10 mouse cellular contexts compared by ENCODE assay signal in the genomic region with DNA sequence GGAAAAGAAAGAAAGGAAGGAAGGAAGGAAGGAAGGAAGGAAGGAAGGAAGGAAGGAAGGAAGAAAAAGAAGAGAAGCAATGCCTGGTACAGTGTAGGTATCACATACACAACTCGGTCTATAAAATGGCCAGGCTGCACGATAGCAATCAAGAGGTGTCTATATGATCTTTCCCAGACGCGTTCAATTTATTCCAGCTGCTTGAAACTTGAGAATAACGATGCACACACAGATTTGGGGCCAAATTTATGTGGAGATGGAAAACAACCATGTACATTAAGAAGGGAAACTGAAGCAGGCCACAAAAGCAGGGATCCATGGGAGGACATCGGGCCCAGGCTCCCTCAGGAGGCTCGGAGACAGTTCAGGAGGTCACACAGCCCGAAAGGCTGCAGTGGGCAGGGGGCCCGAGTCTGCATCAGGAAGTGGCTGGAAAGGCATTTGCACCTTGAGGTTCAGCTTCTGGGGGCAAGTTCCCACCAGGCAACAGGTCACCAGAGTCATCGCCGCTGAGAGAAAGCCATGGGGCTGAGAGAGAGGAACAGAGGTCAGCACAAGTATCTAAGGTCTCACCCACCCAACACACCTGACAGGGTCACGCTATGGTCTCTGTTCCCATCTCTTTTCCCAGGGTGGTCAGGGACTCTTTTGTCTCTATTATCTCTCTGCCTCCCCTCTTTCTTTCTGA. TPM values are rescaled to one million over a fixed set of nuclear protein-coding genes. Genes with fewer than 3 reads are reported as not detected.
A peak's percentile ranks its signal among the peaks of the same experiment; 100 is the strongest.
DNase-seq lines count a peak whose midpoint lies in the region; ATAC-seq and TF ChIP-seq lines count a peak whose summit lies in the region.
"Had no signal": no experiment of that assay in that cellular context is flagged by ENCODE, and none has a peak within 500 bp of the region (broad histone marks: within the 10 kb centered on the region; RNA-seq: fewer than 3 reads in every experiment).

No protein-coding gene starts in this region.

- no peak for TF ChIP-seq POLR2A in heart, adult 2 months (IDR thresholded peaks at IDR 0.05; ENCODE audit: insufficient read depth, low read depth, low read length)

- TF ChIP-seq EP300 in heart, adult 2 months (IDR thresholded peaks at IDR 0.05; ENCODE audit: insufficient read depth, low read depth, low read length), result no peak

- H3K27me3 ChIP-seq in heart, embryonic 11.5 days (ENCODE audit: control insufficient read depth, insufficient read depth, low read length), result no peaks in the 10 kb centered on the region
- H3K27me3 ChIP-seq in heart, adult 2 months (ENCODE audit: control insufficient read depth, insufficient read depth, low read length), result no peaks in the 10 kb centered on the region
- no peaks in the 10 kb centered on the region for H3K27me3 ChIP-seq in lung, embryonic 15.5 days
- H3K27me3 ChIP-seq in embryonic facial prominence, embryonic 14.5 days (replicated peaks; ENCODE audit: control insufficient read depth, insufficient read depth, low read length), result no peaks in the 10 kb centered on the region
- no peaks in the 10 kb centered on the region for H3K27me3 ChIP-seq in liver, embryonic 13.5 days
- H3K27me3 ChIP-seq: neural tube, embryonic 12.5 days had no signal

- H3K4me2 ChIP-seq in heart, embryonic 11.5 days, result peak overlapping the region; percentile 22; the same call in 1 of the 2 replicates
- peak overlapping the region; percentile 6; the same call in 1 of the 2 replicates for H3K4me2 ChIP-seq in lung, embryonic 15.5 days
- H3K4me2 ChIP-seq in embryonic facial prominence, embryonic 14.5 days (ENCODE audit: low read depth, low read length), result peak overlapping the region; percentile 70
- H3K4me2 ChIP-seq in liver, embryonic 13.5 days, result peak overlapping the region; percentile 30

- intact Hi-C loops in heart, adult 2 months (cut with DNase I), result no loop called here

- no peak overlapping the region for H3K9ac ChIP-seq in heart, embryonic 11.5 days (ENCODE audit: low read depth, low read length)
- H3K9ac ChIP-seq in heart, adult 2 months (ENCODE audit: low read depth, low read length), result no peak overlapping the region
- H3K9ac ChIP-seq in lung, embryonic 15.5 days, result no peak overlapping the region
- no peak overlapping the region for H3K9ac ChIP-seq in embryonic facial prominence, embryonic 14.5 days (ENCODE audit: low read depth, low read length)
- no peak overlapping the region for H3K9ac ChIP-seq in liver, embryonic 13.5 days
- H3K9ac ChIP-seq: neural tube, embryonic 12.5 days had no signal

- no peaks in the 10 kb centered on the region for H3K79me2 ChIP-seq in heart, adult 2 months (replicated peaks; ENCODE audit: control insufficient read depth, insufficient read depth, low read length)

- DNase-seq in heart, adult 2 months, result no peak
- DNase-seq in lung, postnatal 25 days (ENCODE audit: low spot score), result no peak
- DNase-seq in embryonic facial prominence, embryonic 14.5 days (ENCODE audit: low spot score), result peak; percentile 82
- DNase-seq in liver, embryonic 13.5 days, result no peak
- DNase-seq in cerebellum, postnatal 4 days (ENCODE audit: low spot score in 2 of 2), result no peak
- DNase-seq in right cerebral cortex, adult 2 months (ENCODE audit: low spot score in 2 of 2), result no peak
- DNase-seq: thymus, postnatal 25 days had no signal

- no peak for ATAC-seq in heart, embryonic 11.5 days (replicated peaks; ENCODE audit: insufficient number of reproducible peaks, low FRiP score, low TSS enrichment)
- ATAC-seq in lung, embryonic 15.5 days (ENCODE audit: borderline replicate concordance, extremely low read depth, low FRiP score, low TSS enrichment), result no peak
- ATAC-seq in embryonic facial prominence, embryonic 14.5 days (ENCODE audit: low read depth), result no peak
- no peak for ATAC-seq in liver, embryonic 13.5 days (ENCODE audit: low read depth)

- 62% methylated on average over 12 of the region's 12 CpGs for WGBS in heart, embryonic 11.5 days (ENCODE audit: insufficient replicate concordance)
- 62% methylated on average over 12 of the region's 12 CpGs for WGBS in heart, adult 2 months
- 45% methylated on average over 12 of the region's 12 CpGs for WGBS in lung, embryonic 15.5 days
- 35% methylated on average over 12 of the region's 12 CpGs for WGBS in embryonic facial prominence, embryonic 14.5 days
- WGBS in liver, embryonic 13.5 days (ENCODE audit: insufficient replicate concordance), result 35% methylated on average over 12 of the region's 12 CpGs

- no peaks in the 10 kb centered on the region for H3K9me3 ChIP-seq in heart, embryonic 11.5 days (replicated peaks; ENCODE audit: control insufficient read depth, low read length)
- H3K9me3 ChIP-seq in lung, embryonic 15.5 days, result no peaks in the 10 kb centered on the region
- no peaks in the 10 kb centered on the region for H3K9me3 ChIP-seq in embryonic facial prominence, embryonic 14.5 days (ENCODE audit: control insufficient read depth, low read length)
- H3K9me3 ChIP-seq in liver, embryonic 13.5 days (replicated peaks), result no peaks in the 10 kb centered on the region
- H3K9me3 ChIP-seq: neural tube, embryonic 12.5 days had no signal

- H3K27ac ChIP-seq in heart, embryonic 11.5 days (ENCODE audit: low read depth, low read length), result peak overlapping the region; percentile 35
- no peak overlapping the region for H3K27ac ChIP-seq in heart, adult 2 months
- peak overlapping the region; percentile 79 for H3K27ac ChIP-seq in lung, embryonic 15.5 days
- peak overlapping the region; percentile 97 for H3K27ac ChIP-seq in embryonic facial prominence, embryonic 14.5 days (replicated peaks; ENCODE audit: low read depth, low read length)
- peak overlapping the region; percentile 63; the same call in 1 of the 2 replicates for H3K27ac ChIP-seq in liver, embryonic 13.5 days
- H3K27ac ChIP-seq: neural tube, embryonic 12.5 days had no signal

- H3K4me1 ChIP-seq in heart, embryonic 11.5 days (ENCODE audit: control insufficient read depth, insufficient read depth, low read length), result peaks cover 12% of the 10 kb centered on the region; the same call in 1 of the 2 replicates
- H3K4me1 ChIP-seq in heart, adult 2 months (ENCODE audit: control insufficient read depth, insufficient read depth, low read length), result 0 out of 2 replicates have a peak, but pooled peaks cover 1% of the 10 kb centered on the region
- H3K4me1 ChIP-seq in lung, embryonic 15.5 days, result peaks cover 25% of the 10 kb centered on the region
- H3K4me1 ChIP-seq in embryonic facial prominence, embryonic 14.5 days (ENCODE audit: control insufficient read depth, insufficient read depth, low read length), result peaks cover 12% of the 10 kb centered on the region
- peaks cover 56% of the 10 kb centered on the region for H3K4me1 ChIP-seq in liver, embryonic 13.5 days (replicated peaks)

- no peak for TF ChIP-seq CTCF in heart, adult 2 months (IDR thresholded peaks at IDR 0.05)

- no peak overlapping the region for H3K4me3 ChIP-seq in heart, embryonic 11.5 days (ENCODE audit: low read depth, low read length)
- H3K4me3 ChIP-seq in heart, adult 2 months, result no peak overlapping the region
- H3K4me3 ChIP-seq in lung, embryonic 15.5 days, result no peak overlapping the region
- no peak overlapping the region for H3K4me3 ChIP-seq in embryonic facial prominence, embryonic 14.5 days (ENCODE audit: low read depth, low read length)
- no peak overlapping the region for H3K4me3 ChIP-seq in liver, embryonic 13.5 days (replicated peaks)

- peaks cover 9% of the 10 kb centered on the region for H3K36me3 ChIP-seq in heart, embryonic 11.5 days (ENCODE audit: control insufficient read depth, insufficient read depth, low read length)
- H3K36me3 ChIP-seq in heart, adult 2 months (ENCODE audit: control insufficient read depth, insufficient read depth, low read length), result no peaks in the 10 kb centered on the region
- H3K36me3 ChIP-seq in lung, embryonic 15.5 days, result peaks cover 13% of the 10 kb centered on the region
- peaks cover 24% of the 10 kb centered on the region for H3K36me3 ChIP-seq in embryonic facial prominence, embryonic 14.5 days (ENCODE audit: control insufficient read depth, insufficient read depth, low read length)
- no peaks in the 10 kb centered on the region for H3K36me3 ChIP-seq in liver, embryonic 13.5 days

RNA-seq across cellular contexts. Expression of a gene that starts 1.0 kb away (rescaled TPM):
- polyA plus RNA-seq in heart, embryonic 11.5 days (2014; fragmentation: Nextera tagmentation; extraction: Ambion mirVana), result 339 and 341 TPM in 2 replicates
- total RNA-seq in heart, adult 2 months (2021), result 10 to 100 TPM; 24.6 to 27.9 TPM
- 52.2 and 64.5 TPM in 2 replicates for polyA plus RNA-seq in heart, adult 2 months (2012; rRNA removed)
- 353 and 358 TPM in 2 replicates for polyA plus RNA-seq in lung, embryonic 15.5 days (2015; fragmentation: Nextera tagmentation; extraction: Ambion mirVana)
- polyA plus RNA-seq in embryonic facial prominence, embryonic 14.5 days (2014; fragmentation: Nextera tagmentation; extraction: Ambion mirVana), result 587 and 592 TPM in 2 replicates
- polyA plus RNA-seq in liver, embryonic 13.5 days (2015; fragmentation: Nextera tagmentation; extraction: Ambion mirVana), result 35.6 and 38.7 TPM in 2 replicates

RNA-seq across cellular contexts. Expression of a gene that starts 10.7 kb away (rescaled TPM):
- 15.1 and 20.5 TPM in 2 replicates for polyA plus RNA-seq in heart, embryonic 11.5 days (2014; fragmentation: Nextera tagmentation; extraction: Ambion mirVana)
- total RNA-seq in heart, adult 2 months (2021), result 10 to 100 TPM; 60.3 to 67.5 TPM
- polyA plus RNA-seq in heart, adult 2 months (2012; rRNA removed), result 82.8 and 100 TPM in 2 replicates
- 73.6 and 83.1 TPM in 2 replicates for polyA plus RNA-seq in lung, embryonic 15.5 days (2015; fragmentation: Nextera tagmentation; extraction: Ambion mirVana)
- polyA plus RNA-seq in embryonic facial prominence, embryonic 14.5 days (2014; fragmentation: Nextera tagmentation; extraction: Ambion mirVana), result 120 and 129 TPM in 2 replicates
- polyA plus RNA-seq in liver, embryonic 13.5 days (2015; fragmentation: Nextera tagmentation; extraction: Ambion mirVana), result 29.2 and 31.9 TPM in 2 replicates

RNA-seq across cellular contexts. Expression of a gene that starts 30.5 kb away (rescaled TPM):
- 11.7 and 13.3 TPM in 2 replicates for polyA plus RNA-seq in heart, embryonic 11.5 days (2014; fragmentation: Nextera tagmentation; extraction: Ambion mirVana)
- total RNA-seq in heart, adult 2 months (2021), result 1 to 10 TPM; 5.5 to 6.2 TPM
- 19.8 and 23.6 TPM in 2 replicates for polyA plus RNA-seq in heart, adult 2 months (2012; rRNA removed)
- polyA plus RNA-seq in lung, embryonic 15.5 days (2015; fragmentation: Nextera tagmentation; extraction: Ambion mirVana), result 23.1 and 24.2 TPM in 2 replicates
- 20.9 and 22.2 TPM in 2 replicates for polyA plus RNA-seq in embryonic facial prominence, embryonic 14.5 days (2014; fragmentation: Nextera tagmentation; extraction: Ambion mirVana)
- 7.1 and 7.8 TPM in 2 replicates for polyA plus RNA-seq in liver, embryonic 13.5 days (2015; fragmentation: Nextera tagmentation; extraction: Ambion mirVana)

RNA-seq across cellular contexts. Expression of a gene that starts 30.7 kb away (rescaled TPM):
- polyA plus RNA-seq in heart, embryonic 11.5 days (2014; fragmentation: Nextera tagmentation; extraction: Ambion mirVana), result 54.2 and 58.9 TPM in 2 replicates
- total RNA-seq in heart, adult 2 months (2021), result 10 to 100 TPM; 27.0 to 29.3 TPM
- 41.7 and 43.6 TPM in 2 replicates for polyA plus RNA-seq in heart, adult 2 months (2012; rRNA removed)
- polyA plus RNA-seq in lung, embryonic 15.5 days (2015; fragmentation: Nextera tagmentation; extraction: Ambion mirVana), result 74.9 and 75.1 TPM in 2 replicates
- polyA plus RNA-seq in embryonic facial prominence, embryonic 14.5 days (2014; fragmentation: Nextera tagmentation; extraction: Ambion mirVana), result 59.1 and 63.3 TPM in 2 replicates
- 31.5 and 32.0 TPM in 2 replicates for polyA plus RNA-seq in liver, embryonic 13.5 days (2015; fragmentation: Nextera tagmentation; extraction: Ambion mirVana)

RNA-seq across cellular contexts. Expression of a gene that starts 31.3 kb away (rescaled TPM):
- 1,168 and 1,305 TPM in 2 replicates for polyA plus RNA-seq in heart, embryonic 11.5 days (2014; fragmentation: Nextera tagmentation; extraction: Ambion mirVana)
- total RNA-seq in heart, adult 2 months (2021), result 100 to 1,000 TPM; 534 to 613 TPM
- polyA plus RNA-seq in heart, adult 2 months (2012; rRNA removed), result 186 and 258 TPM in 2 replicates
- polyA plus RNA-seq in lung, embryonic 15.5 days (2015; fragmentation: Nextera tagmentation; extraction: Ambion mirVana), result 1,432 and 1,559 TPM in 2 replicates
- polyA plus RNA-seq in embryonic facial prominence, embryonic 14.5 days (2014; fragmentation: Nextera tagmentation; extraction: Ambion mirVana), result 1,575 and 1,608 TPM in 2 replicates
- polyA plus RNA-seq in liver, embryonic 13.5 days (2015; fragmentation: Nextera tagmentation; extraction: Ambion mirVana), result 1,277 and 1,372 TPM in 2 replicates

Comparison
In these comparisons a context has a peak if more than half of its experiments do, and no peak if none do; other contexts are left out.
1. H3K4me2 ChIP-seq: peak in every context shown above with its lines; median percentile 70 in embryonic facial prominence, embryonic 14.5 days; 30 in liver, embryonic 13.5 days; 22 in heart, embryonic 11.5 days; 6 in lung, embryonic 15.5 days.